Mouse (Mus musculus): ENCODE measurements around the gene Tlx2.

The Tlx2 gene

GRCm38 (mm10) chr6:83023786-83024185, 46.3 kb downstream of the Tlx2 start:
- DNase-seq (ENCODE audit: low spot score in 2 of 2): no peak

DNA sequence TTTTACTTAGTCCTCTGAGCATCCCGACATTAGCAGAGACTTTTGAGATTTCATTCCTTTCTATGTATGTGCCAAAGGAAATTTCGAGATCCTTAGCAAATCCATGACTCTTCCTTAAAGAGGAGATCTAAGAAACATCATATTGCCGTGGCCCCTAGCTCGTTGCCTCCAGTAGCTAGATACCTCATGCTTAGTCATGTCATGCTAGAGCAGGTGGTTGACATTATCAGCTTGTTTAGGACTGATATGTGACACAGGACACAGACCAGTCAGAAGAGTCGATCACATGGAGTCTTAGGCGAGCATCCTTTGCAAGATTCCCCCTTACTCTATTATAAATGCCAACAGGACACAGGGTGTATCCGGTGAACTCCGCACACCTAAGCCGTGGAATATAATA, 47.1 kb downstream of the Tlx2 start:
- no peak for DNase-seq (ENCODE audit: low spot score in 2 of 2)

DNA sequence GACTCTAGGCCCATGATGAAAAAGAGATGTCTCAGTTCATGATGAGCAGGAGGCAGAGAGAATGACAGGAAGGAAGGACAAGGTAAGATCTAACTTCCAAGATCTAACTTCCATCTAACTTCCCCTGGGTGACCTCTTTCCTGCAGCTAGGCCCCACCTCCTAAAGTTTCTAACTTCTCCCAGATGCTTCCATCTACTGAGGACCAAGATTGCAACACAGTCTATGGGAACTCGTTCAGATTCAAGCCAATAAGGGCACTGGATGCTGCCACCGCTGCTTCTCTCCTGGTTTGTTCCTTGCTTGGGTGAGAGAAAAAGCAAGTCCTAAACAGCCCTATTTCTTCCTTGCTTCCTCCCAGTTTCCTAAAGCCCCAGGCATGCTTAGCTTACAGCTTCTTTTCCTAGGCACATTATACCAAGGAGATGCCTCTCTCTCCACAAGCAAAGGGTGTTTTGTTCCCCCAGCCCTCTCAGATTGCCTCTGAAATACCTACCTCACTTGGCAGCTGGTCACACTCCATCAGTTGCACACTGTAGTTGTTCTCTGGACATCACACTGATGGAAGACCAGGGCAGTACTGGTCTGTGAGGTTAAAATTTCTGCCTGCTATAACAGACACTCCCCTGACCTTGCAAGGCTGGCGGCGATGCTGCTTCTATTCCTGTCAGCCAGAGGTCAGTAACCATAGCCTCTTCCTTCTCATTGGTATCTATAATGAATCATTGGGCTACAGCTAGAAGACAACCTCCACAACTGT, 49.1 kb downstream of the Tlx2 start:
- no peak for DNase-seq (ENCODE audit: low spot score in 2 of 2)

DNA sequence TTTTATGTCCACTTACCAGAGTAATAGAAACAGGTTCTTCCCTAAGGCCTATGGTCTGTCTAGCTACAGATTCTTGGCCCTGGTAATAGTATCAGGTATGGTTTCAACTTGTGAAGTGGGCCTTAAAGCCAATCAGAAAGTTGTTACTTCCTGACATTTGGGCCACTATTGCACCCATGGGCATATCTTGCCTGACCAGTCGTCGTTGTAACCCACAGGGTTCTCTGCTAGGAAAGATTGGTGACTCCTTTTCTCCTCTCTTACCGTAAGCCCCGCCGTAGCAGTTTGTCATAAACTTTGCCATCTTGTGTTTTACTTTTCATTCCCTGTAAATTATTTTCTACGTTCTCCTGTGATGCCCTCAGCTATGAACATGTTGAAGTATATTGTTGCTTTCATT, 50.0 kb downstream of the Tlx2 start:
- DNase-seq (ENCODE audit: low spot score in 2 of 2): no peak

- DNase-seq (ENCODE audit: low spot score in 2 of 2): no peak
These were observed 51.0 kb downstream of the Tlx2 start for GRCm38 (mm10) chr6:83019044-83019443.
